8 mouse cellular contexts compared by ENCODE assay signal in the genomic region with DNA sequence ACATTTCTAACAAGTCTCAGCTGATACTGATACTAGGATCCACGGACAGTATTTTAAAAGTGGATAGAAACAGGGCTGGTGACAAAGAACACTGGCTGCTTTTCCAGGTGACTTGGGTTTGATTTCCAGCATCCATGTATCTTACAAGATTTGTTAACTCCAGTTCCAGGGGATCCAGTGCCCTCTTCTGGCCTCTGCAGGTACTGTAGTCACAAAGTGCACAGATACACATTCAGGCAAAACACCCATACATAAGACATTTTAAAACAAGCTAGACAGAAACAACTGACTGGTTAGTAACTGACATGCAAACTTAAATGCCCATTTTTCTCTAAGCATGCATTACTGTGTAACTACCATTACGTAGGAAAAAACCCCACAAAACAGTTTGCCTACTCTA. TPM values are rescaled to one million over a fixed set of nuclear protein-coding genes. Genes with fewer than 3 reads are reported as not detected.
DNase-seq lines count a peak whose midpoint lies in the region; ATAC-seq and TF ChIP-seq lines count a peak whose summit lies in the region.

No protein-coding gene starts in this region.

- peaks cover 21% of the 10 kb centered on the region for H3K27me3 ChIP-seq in embryonic facial prominence, embryonic 13.5 days
- H3K27me3 ChIP-seq in limb, embryonic 12.5 days = peaks cover 12% of the 10 kb centered on the region; the same call in 1 of the 2 replicates
- H3K27me3 ChIP-seq in small intestine, adult 2 months (ENCODE audit: control insufficient read depth, insufficient read depth, low read length) = no peaks in the 10 kb centered on the region

- no peak overlapping the region; the same call in 1 of the 2 replicates for H3K27ac ChIP-seq in embryonic facial prominence, embryonic 13.5 days
- no peak overlapping the region for H3K27ac ChIP-seq in limb, embryonic 12.5 days
- H3K27ac ChIP-seq in small intestine, adult 2 months (ENCODE audit: insufficient read depth, low read depth, low read length) = peak overlapping the region; percentile 32; the same call in 1 of the 2 replicates

- H3K4me2 ChIP-seq in embryonic facial prominence, embryonic 13.5 days = peak overlapping the region; percentile 80
- H3K4me2 ChIP-seq in limb, embryonic 12.5 days = 0 out of 2 replicates have a peak overlapping the region, but pooled peaks have one; percentile 87

- H3K9ac ChIP-seq in embryonic facial prominence, embryonic 13.5 days = no peak overlapping the region
- no peak overlapping the region for H3K9ac ChIP-seq in limb, embryonic 12.5 days (replicated peaks)

- H3K9me3 ChIP-seq in embryonic facial prominence, embryonic 13.5 days = no peaks in the 10 kb centered on the region
- H3K9me3 ChIP-seq in limb, embryonic 12.5 days = no peaks in the 10 kb centered on the region

- peaks cover 22% of the 10 kb centered on the region for H3K36me3 ChIP-seq in embryonic facial prominence, embryonic 13.5 days
- H3K36me3 ChIP-seq in limb, embryonic 12.5 days = peaks cover 24% of the 10 kb centered on the region
- peaks cover 18% of the 10 kb centered on the region for H3K36me3 ChIP-seq in small intestine, adult 2 months (ENCODE audit: control insufficient read depth, insufficient read depth, low read length)

- no peak for ATAC-seq in embryonic facial prominence, embryonic 13.5 days (ENCODE audit: insufficient number of reproducible peaks, insufficient read depth, low FRiP score, low TSS enrichment, low read depth)
- no peak for ATAC-seq in limb, embryonic 12.5 days (ENCODE audit: insufficient number of reproducible peaks, insufficient read depth, low FRiP score, low TSS enrichment, low read depth)

- H3K4me3 ChIP-seq in embryonic facial prominence, embryonic 13.5 days = no peak overlapping the region
- no peak overlapping the region for H3K4me3 ChIP-seq in limb, embryonic 12.5 days (replicated peaks)
- no peak overlapping the region for H3K4me3 ChIP-seq in small intestine, adult 2 months (ENCODE audit: low read depth, low read length)

- H3K4me1 ChIP-seq in embryonic facial prominence, embryonic 13.5 days = peaks cover 12% of the 10 kb centered on the region
- H3K4me1 ChIP-seq in limb, embryonic 12.5 days (replicated peaks) = peaks cover 14% of the 10 kb centered on the region
- peaks cover 18% of the 10 kb centered on the region for H3K4me1 ChIP-seq in small intestine, adult 2 months (ENCODE audit: control insufficient read depth, insufficient read depth, insufficient read length, low read length)

- no peak for TF ChIP-seq CTCF in small intestine, adult 2 months (IDR thresholded peaks at IDR 0.05; ENCODE audit: extremely low read depth, insufficient read length, insufficient replicate concordance, low read depth, low read length)

- WGBS in embryonic facial prominence, embryonic 13.5 days = 88% methylated on average over 2 of the region's 2 CpGs
- WGBS in limb, embryonic 12.5 days = 93% methylated on average over 2 of the region's 2 CpGs
- 99% methylated on average over 2 of the region's 2 CpGs for WGBS in small intestine, adult 2 months

- DNase-seq in embryo, embryonic 10 days (ENCODE audit: low spot score) = peak; percentile 33
- DNase-seq in embryo, embryonic 11 days = no peak
- DNase-seq in right cerebral cortex, postnatal 4 days = peak; percentile 44
- no peak for DNase-seq in right cerebral cortex, postnatal 14 days
- no peak for DNase-seq in right cerebral cortex, postnatal 10 days (ENCODE audit: low spot score in 2 of 2)

- TF ChIP-seq POLR2A in small intestine, adult 2 months (IDR thresholded peaks at IDR 0.05; ENCODE audit: low read depth, low read length) = no peak

RNA-seq across cellular contexts. Expression of gene Sec24c, which starts 1.1 kb away (rescaled TPM):
- polyA plus RNA-seq in embryonic facial prominence, embryonic 13.5 days (2015; fragmentation: Nextera tagmentation; extraction: Ambion mirVana) = 90.7 and 93.3 TPM in 2 replicates
- polyA plus RNA-seq in limb, embryonic 12.5 days (2016; fragmentation: Nextera tagmentation; extraction: Ambion mirVana) = 77.2 and 91.2 TPM in 2 replicates
- polyA plus RNA-seq in small intestine, adult 2 months (2012; rRNA removed) = 161 and 233 TPM in 2 replicates

RNA-seq across cellular contexts. Expression of gene Synpo2l, which starts 4.8 kb away (rescaled TPM):
- 2.3 and 3.3 TPM in 2 replicates for polyA plus RNA-seq in embryonic facial prominence, embryonic 13.5 days (2015; fragmentation: Nextera tagmentation; extraction: Ambion mirVana)
- 11.7 and 14.2 TPM in 2 replicates for polyA plus RNA-seq in limb, embryonic 12.5 days (2016; fragmentation: Nextera tagmentation; extraction: Ambion mirVana)
- polyA plus RNA-seq in small intestine, adult 2 months (2012; rRNA removed) = 0.06 TPM in 1 of 2 replicates, not detected in the other

RNA-seq across cellular contexts. Expression of gene Myoz1, which starts 16.6 kb away (rescaled TPM):
- polyA plus RNA-seq in embryonic facial prominence, embryonic 13.5 days (2015; fragmentation: Nextera tagmentation; extraction: Ambion mirVana) = 0.47 and 0.62 TPM in 2 replicates
- polyA plus RNA-seq in limb, embryonic 12.5 days (2016; fragmentation: Nextera tagmentation; extraction: Ambion mirVana) = 1.3 and 1.5 TPM in 2 replicates
- not detected in 2 replicates for polyA plus RNA-seq in small intestine, adult 2 months (2012; rRNA removed)

RNA-seq across cellular contexts. Expression of gene Fut11, which starts 21.8 kb away (rescaled TPM):
- polyA plus RNA-seq in embryonic facial prominence, embryonic 13.5 days (2015; fragmentation: Nextera tagmentation; extraction: Ambion mirVana) = 25.1 and 26.2 TPM in 2 replicates
- polyA plus RNA-seq in limb, embryonic 12.5 days (2016; fragmentation: Nextera tagmentation; extraction: Ambion mirVana) = 24.9 and 27.2 TPM in 2 replicates
- 6.4 and 13.7 TPM in 2 replicates for polyA plus RNA-seq in small intestine, adult 2 months (2012; rRNA removed)

RNA-seq across cellular contexts. Expression of gene Chchd1, which starts 29.8 kb away (rescaled TPM):
- 193 and 219 TPM in 2 replicates for polyA plus RNA-seq in embryonic facial prominence, embryonic 13.5 days (2015; fragmentation: Nextera tagmentation; extraction: Ambion mirVana)
- polyA plus RNA-seq in limb, embryonic 12.5 days (2016; fragmentation: Nextera tagmentation; extraction: Ambion mirVana) = 243 and 264 TPM in 2 replicates
- polyA plus RNA-seq in small intestine, adult 2 months (2012; rRNA removed) = 9.3 and 13.9 TPM in 2 replicates

Comparison
In these comparisons a context has a peak if more than half of its experiments do, and no peak if none do; other contexts are left out.
1. DNase-seq: peak in embryo, embryonic 10 days (single experiment) and right cerebral cortex, postnatal 4 days (single experiment); none in embryo, embryonic 11 days (single experiment), right cerebral cortex, postnatal 14 days (single experiment) and right cerebral cortex, postnatal 10 days (0 of 2).